Mouse (Mus musculus) ES-CJ7 (cell line): ENCODE results near the gene 1190005I06Rik.

Experiments used
- DNase-seq: peaks from one replicate; pipeline ENCODE4 v3.0.0; 2011; ENCODE audit warnings: low read depth, low spot score

The 1190005I06Rik gene

GRCm38 (mm10) chr8:120667561-120668373, 20.3 kb upstream of the 1190005I06Rik start, which contains the start of the genes Gm27021 and Cox4i1:
Gm27021 (minus strand) TSS chr8:120668079.
Cox4i1 (plus strand) TSS chr8:120668222.
- DNase-seq, result peak; percentile 91

GRCm38 (mm10) chr8:120666807-120667470, 19.5 kb upstream of the 1190005I06Rik start:
- DNase-seq, result peak; percentile 80

- peak; percentile 91 for DNase-seq
Observed at GRCm38 (mm10) chr8:120665726-120666455, 18.5 kb upstream of the 1190005I06Rik start.

GRCm38 (mm10) chr8:120664566-120664965, 17.1 kb upstream of the 1190005I06Rik start:
- DNase-seq, result no peak

GRCm38 (mm10) chr8:120657415-120657814, 10.0 kb upstream of the 1190005I06Rik start:
- DNase-seq, result peak; percentile 50

GRCm38 (mm10) chr8:120656322-120657052, 9.1 kb upstream of the 1190005I06Rik start:
- DNase-seq, result no peak

- DNase-seq, result no peak
Observed at GRCm38 (mm10) chr8:120644663-120645062, 2.8 kb downstream of the 1190005I06Rik start.

- peak; percentile 85 for DNase-seq
Observed at GRCm38 (mm10) chr8:120642031-120642662, 5.3 kb downstream of the 1190005I06Rik start.

- DNase-seq, result no peak
Observed at GRCm38 (mm10) chr8:120641245-120641644, 6.2 kb downstream of the 1190005I06Rik start.

- DNase-seq, result no peak
Observed at GRCm38 (mm10) chr8:120634329-120634839, 13.0 kb downstream of the 1190005I06Rik start.

GRCm38 (mm10) chr8:120633665-120634271, 13.7 kb downstream of the 1190005I06Rik start:
- peak; percentile 72 for DNase-seq

GRCm38 (mm10) chr8:120632969-120633664, 14.3 kb downstream of the 1190005I06Rik start:
- DNase-seq, result no peak

GRCm38 (mm10) chr8:120631441-120632375, 15.7 kb downstream of the 1190005I06Rik start:
- peak; percentile 96 for DNase-seq

GRCm38 (mm10) chr8:120630848-120631247, 16.6 kb downstream of the 1190005I06Rik start:
- DNase-seq, result peak; percentile 71

- DNase-seq, result peak; percentile 55
Observed at GRCm38 (mm10) chr8:120630031-120630430, 17.4 kb downstream of the 1190005I06Rik start.

GRCm38 (mm10) chr8:120627298-120627697, 20.1 kb downstream of the 1190005I06Rik start:
- no peak for DNase-seq

GRCm38 (mm10) chr8:120626461-120626860, 21.0 kb downstream of the 1190005I06Rik start:
- peak; percentile 98 for DNase-seq

- no peak for DNase-seq
Observed at GRCm38 (mm10) chr8:120623608-120624007, 23.8 kb downstream of the 1190005I06Rik start.
